ENCODE assay signal across 24 mouse cellular contexts in genomic region chr13:103149415-103149814, GRCm38 (mm10).
"Had no signal": no experiment of that assay in that cellular context is flagged by ENCODE, and none has a peak within 500 bp of the region (broad histone marks: within the 10 kb centered on the region; RNA-seq: fewer than 3 reads in every experiment).

No protein-coding gene starts in this region.

- H3K4me2 ChIP-seq: heart, embryonic 11.5 days; heart, embryonic 13.5 days; heart, embryonic 15.5 days; limb, embryonic 12.5 days; liver, embryonic 11.5 days; liver, embryonic 13.5 days had no signal

- H3K9ac ChIP-seq: heart, embryonic 13.5 days; heart, embryonic 15.5 days; limb, embryonic 12.5 days; liver, embryonic 13.5 days had no signal

- H3K9me3 ChIP-seq: heart, embryonic 13.5 days; heart, embryonic 15.5 days; limb, embryonic 10.5 days; limb, embryonic 12.5 days; liver, embryonic 13.5 days had no signal

- ATAC-seq: forebrain, embryonic 16.5 days; inflammation-experienced regulatory T-cells, adult 6 months; intestine, postnatal 0 days had no signal

- H3K4me3 ChIP-seq: gastrocnemius, adult 2 months; heart, adult 2 months; heart, embryonic 13.5 days; heart, embryonic 15.5 days; layer of hippocampus, adult 2 months; left cerebral cortex, adult 2 months; limb, embryonic 10.5 days; limb, embryonic 12.5 days; liver, embryonic 13.5 days had no signal

- H3K36me3 ChIP-seq: heart, embryonic 13.5 days; heart, embryonic 15.5 days; limb, embryonic 10.5 days; limb, embryonic 12.5 days; liver, embryonic 13.5 days had no signal

- H3K4me1 ChIP-seq: limb, embryonic 10.5 days; limb, embryonic 12.5 days; liver, embryonic 13.5 days had no signal

- H3K27ac ChIP-seq: gastrocnemius, adult 2 months; heart, adult 2 months; heart, embryonic 13.5 days; heart, embryonic 15.5 days; layer of hippocampus, adult 2 months; left cerebral cortex, adult 2 months; limb, embryonic 10.5 days; limb, embryonic 12.5 days; liver, embryonic 13.5 days had no signal

- DNase-seq: gastrocnemius, adult 2 months; gastrocnemius, postnatal 10 days; gastrocnemius, postnatal 25 days; heart, adult 2 months; heart, postnatal 14 days; heart, postnatal 4 days; kidney, adult 18-20 months; kidney, adult 8-10 months; kidney, postnatal 10 days; kidney, postnatal 25 days; kidney, postnatal 4 days; liver; liver, embryonic 13.5 days had no signal

- H3K27me3 ChIP-seq: heart, embryonic 13.5 days; heart, embryonic 15.5 days; limb, embryonic 12.5 days; liver, embryonic 13.5 days had no signal
